Mouse (Mus musculus): ENCODE results near the gene Sept4. TPM values are rescaled to one million over a fixed set of nuclear protein-coding genes. Genes with fewer than 3 reads are reported as not detected.

Gene Sept4
- polyA plus RNA-seq, 1 experiment from 2014 or later = 15.3 TPM

GRCm38 (mm10) chr11:87555106-87555703 is 13.5 kb upstream of the Sept4 start:
- H3K36me3 ChIP-seq = no peaks in the 10 kb centered on the region
- no peak for ATAC-seq (ENCODE audit: extremely low read depth, insufficient number of reproducible peaks, low FRiP score, low TSS enrichment)
- 14% methylated on average over 2 of the region's 2 CpGs for WGBS

GRCm38 (mm10) chr11:87561208-87561607 is 7.5 kb upstream of the Sept4 start:
- Histone ChIP-seq H3K27ac (replicated peaks) (no peak overlapping the region), H3K4me1 (peaks cover 13% of the 10 kb centered on the region), H3K9me3 (no peaks in the 10 kb centered on the region), H3K9ac (no peak overlapping the region), H3K4me2 (no peak overlapping the region), H3K4me3 (no peak overlapping the region), H3K27me3 (replicated peaks) (no peaks in the 10 kb centered on the region), H3K36me3 (no peaks in the 10 kb centered on the region)
- no peak for ATAC-seq (ENCODE audit: extremely low read depth, insufficient number of reproducible peaks, low FRiP score, low TSS enrichment)
- WGBS = 40% methylated on average over 6 of the region's 6 CpGs

More at GRCm38 (mm10) chr11:87555106-87555703, 13.5 kb upstream of the Sept4 start:
- H3K4me1 ChIP-seq = peaks cover 20% of the 10 kb centered on the region
- H3K4me3 ChIP-seq = no peak overlapping the region
- no peak overlapping the region for H3K4me2 ChIP-seq
- H3K27me3 ChIP-seq (replicated peaks) = no peaks in the 10 kb centered on the region
- H3K9ac ChIP-seq = 0 out of 2 replicates have a peak overlapping the region, but pooled peaks have one; percentile 19
- no peaks in the 10 kb centered on the region for H3K9me3 ChIP-seq
- peak overlapping the region; percentile 74 for H3K27ac ChIP-seq (replicated peaks)

GRCm38 (mm10) chr11:87566501-87566900 is 2.2 kb upstream of the Sept4 start, which contains the start of gene Gm11492:
Gene Gm11492, plus strand, starts transcription at chr11:87566653.
- no peaks in the 10 kb centered on the region for H3K36me3 ChIP-seq
- peaks cover 27% of the 10 kb centered on the region for H3K4me1 ChIP-seq
- no peaks in the 10 kb centered on the region for H3K9me3 ChIP-seq
- H3K4me2 ChIP-seq = no peak within 1 kb of the TSS
- H3K4me3 ChIP-seq = no peak within 1 kb of the TSS
- H3K9ac ChIP-seq = no peak within 1 kb of the TSS
- WGBS = 67% methylated on average over 3 of the region's 3 CpGs
- H3K27ac ChIP-seq (replicated peaks) = no peak within 1 kb of the TSS
- H3K27me3 ChIP-seq (replicated peaks) = no peaks in the 10 kb centered on the region
- ATAC-seq (ENCODE audit: extremely low read depth, insufficient number of reproducible peaks, low FRiP score, low TSS enrichment) = no peak

GRCm38 (mm10) chr11:87570743-87571142 is 2.0 kb downstream of the Sept4 start:
- Histone ChIP-seq H3K4me2 (peak overlapping the region; percentile 13), H3K9me3 (no peaks in the 10 kb centered on the region), H3K27ac (replicated peaks) (peak overlapping the region; percentile 58), H3K4me1 (peaks cover 47% of the 10 kb centered on the region), H3K36me3 (no peaks in the 10 kb centered on the region), H3K27me3 (replicated peaks) (no peaks in the 10 kb centered on the region), H3K9ac (no peak overlapping the region), H3K4me3 (no peak overlapping the region)
- WGBS = 10% methylated on average over 5 of the region's 5 CpGs
- ATAC-seq (ENCODE audit: extremely low read depth, insufficient number of reproducible peaks, low FRiP score, low TSS enrichment) = no peak

GRCm38 (mm10) chr11:87571361-87571950 is 2.8 kb downstream of the Sept4 start:
- no peak for ATAC-seq (ENCODE audit: extremely low read depth, insufficient number of reproducible peaks, low FRiP score, low TSS enrichment)
- Histone ChIP-seq H3K4me3 (no peak overlapping the region), H3K4me1 (peaks cover 47% of the 10 kb centered on the region), H3K36me3 (no peaks in the 10 kb centered on the region), H3K4me2 (peak overlapping the region; percentile 13), H3K27me3 (replicated peaks) (no peaks in the 10 kb centered on the region), H3K9ac (0 out of 2 replicates have a peak overlapping the region, but pooled peaks have one; percentile 37), H3K27ac (replicated peaks) (peak overlapping the region; percentile 58), H3K9me3 (no peaks in the 10 kb centered on the region)
- 65% methylated on average over 1 of the region's 1 CpGs for WGBS

GRCm38 (mm10) chr11:87573751-87574150 is 5.0 kb downstream of the Sept4 start:
- ATAC-seq (ENCODE audit: extremely low read depth, insufficient number of reproducible peaks, low FRiP score, low TSS enrichment) = no peak
- Histone ChIP-seq H3K4me1 (peaks cover 63% of the 10 kb centered on the region), H3K9me3 (no peaks in the 10 kb centered on the region), H3K4me3 (no peak overlapping the region), H3K9ac (no peak overlapping the region), H3K27me3 (replicated peaks) (no peaks in the 10 kb centered on the region), H3K27ac (replicated peaks) (no peak overlapping the region), H3K36me3 (no peaks in the 10 kb centered on the region), H3K4me2 (no peak overlapping the region)
- 53% methylated on average over 7 of the region's 7 CpGs for WGBS

GRCm38 (mm10) chr11:87574520-87575180 is 5.9 kb downstream of the Sept4 start:
- H3K4me1 ChIP-seq = peaks cover 71% of the 10 kb centered on the region
- ATAC-seq (ENCODE audit: extremely low read depth, insufficient number of reproducible peaks, low FRiP score, low TSS enrichment) = no peak
- no peaks in the 10 kb centered on the region for H3K27me3 ChIP-seq (replicated peaks)
- no peak overlapping the region for H3K4me3 ChIP-seq
- no peaks in the 10 kb centered on the region for H3K36me3 ChIP-seq
- 46% methylated on average over 21 of the region's 21 CpGs for WGBS
- no peaks in the 10 kb centered on the region for H3K9me3 ChIP-seq
- H3K9ac ChIP-seq = no peak overlapping the region
- no peak overlapping the region for H3K27ac ChIP-seq (replicated peaks)
- no peak overlapping the region for H3K4me2 ChIP-seq

- Histone ChIP-seq H3K4me1 (peaks cover 55% of the 10 kb centered on the region), H3K9me3 (no peaks in the 10 kb centered on the region), H3K27ac (replicated peaks) (no peak overlapping the region), H3K36me3 (no peaks in the 10 kb centered on the region), H3K27me3 (replicated peaks) (no peaks in the 10 kb centered on the region), H3K4me2 (peak overlapping the region; percentile 93), H3K9ac (peak overlapping the region; percentile 81), H3K4me3 (peak overlapping the region; percentile 58)
- 29% methylated on average over 6 of the region's 6 CpGs for WGBS
- ATAC-seq (ENCODE audit: extremely low read depth, insufficient number of reproducible peaks, low FRiP score, low TSS enrichment) = no peak
These were observed 9.0 kb downstream of the Sept4 start for GRCm38 (mm10) chr11:87577601-87578248.

GRCm38 (mm10) chr11:87578249-87578962 is 9.7 kb downstream of the Sept4 start:
- Histone ChIP-seq H3K4me1 (peaks cover 55% of the 10 kb centered on the region), H3K4me3 (peak overlapping the region; percentile 58), H3K27me3 (replicated peaks) (no peaks in the 10 kb centered on the region), H3K27ac (replicated peaks) (peak overlapping the region; percentile 70), H3K9me3 (no peaks in the 10 kb centered on the region), H3K9ac (peak overlapping the region; percentile 81), H3K4me2 (peak overlapping the region; percentile 93), H3K36me3 (no peaks in the 10 kb centered on the region)
- peak; percentile 35; the same call in 1 of the 2 replicates for ATAC-seq (ENCODE audit: extremely low read depth, insufficient number of reproducible peaks, low FRiP score, low TSS enrichment)
- under 1% methylated on average over 40 of the region's 40 CpGs for WGBS

- H3K4me1 ChIP-seq = peaks cover 52% of the 10 kb centered on the region
These were observed 10.4 kb downstream of the Sept4 start for GRCm38 (mm10) chr11:87578963-87579601.

More at GRCm38 (mm10) chr11:87578963-87579601, 10.4 kb downstream of the Sept4 start:
- Histone ChIP-seq H3K9ac (peak overlapping the region; percentile 81), H3K9me3 (no peaks in the 10 kb centered on the region), H3K4me3 (peak overlapping the region; percentile 58), H3K27ac (replicated peaks) (peak overlapping the region; percentile 72), H3K4me2 (peak overlapping the region; percentile 93), H3K36me3 (no peaks in the 10 kb centered on the region), H3K27me3 (replicated peaks) (no peaks in the 10 kb centered on the region)
- ATAC-seq (ENCODE audit: extremely low read depth, insufficient number of reproducible peaks, low FRiP score, low TSS enrichment) = no peak
- 16% methylated on average over 10 of the region's 10 CpGs for whole genome bisulfite sequencing

All from heart, embryonic 13.5 days (tissue).